Mouse (Mus musculus): ENCODE results near the gene Smarca2.

GRCm38 (mm10) chr19:26769609-26770500 is 165.0 kb downstream of the Smarca2 start:
- TF ChIP-seq CTCF (conservative IDR thresholded peaks at IDR 0.05; ENCODE audit: low read length) (no peak), POU5F1 (IDR thresholded peaks at IDR 0.05; ENCODE audit: borderline replicate concordance, low read length) (no peak)

All from E14TG2a.4 (cell line).